10 mouse cellular contexts compared by ENCODE assay signal in the genomic region with DNA sequence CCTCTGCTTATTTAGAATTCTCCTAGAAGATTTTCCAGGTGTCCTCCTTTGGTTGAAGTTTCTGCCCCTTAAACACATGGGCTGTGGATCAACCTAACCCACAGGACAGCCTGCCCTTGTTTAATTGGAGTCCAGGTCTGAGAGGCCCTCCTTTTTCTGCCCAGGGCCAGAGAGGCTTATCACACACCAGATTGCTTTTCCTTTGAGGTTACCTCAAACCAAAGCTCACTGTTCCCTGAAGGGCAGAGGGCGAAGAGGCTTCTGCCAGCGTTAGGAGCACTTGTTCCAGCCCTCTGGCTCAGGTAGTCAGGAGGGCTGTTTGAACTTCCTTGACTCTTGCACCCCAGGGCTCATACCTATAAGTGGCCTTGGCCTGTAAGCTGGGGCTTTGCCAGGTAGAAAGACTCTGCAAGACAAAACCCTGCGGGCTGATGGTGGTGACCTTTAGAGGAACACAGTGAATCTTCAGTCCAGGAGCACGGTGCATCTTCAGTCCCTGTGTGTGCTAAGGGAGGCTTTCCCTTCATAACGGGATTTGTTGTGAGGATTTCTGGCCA.
DNase-seq lines count a peak whose midpoint lies in the region; ATAC-seq lines count a peak whose summit lies in the region.
"Had no signal": no experiment of that assay in that cellular context is flagged by ENCODE, and none has a peak within 500 bp of the region (broad histone marks: within the 10 kb centered on the region; RNA-seq: fewer than 3 reads in every experiment).

No protein-coding gene starts in this region.

- H3K27me3 ChIP-seq in neural tube, embryonic 12.5 days (replicated peaks) = no peaks in the 10 kb centered on the region
- no peaks in the 10 kb centered on the region for H3K27me3 ChIP-seq in forebrain, embryonic 11.5 days (ENCODE audit: control insufficient read depth, insufficient read depth, low read length)
- no peaks in the 10 kb centered on the region for H3K27me3 ChIP-seq in intestine, embryonic 15.5 days (replicated peaks)
- H3K27me3 ChIP-seq: embryonic facial prominence, embryonic 13.5 days had no signal

- DNase-seq in neural tube, embryonic 10.5 days (ENCODE audit: extremely low spot score, low spot score) = no peak
- peak; percentile 60 for DNase-seq in forebrain, embryonic 11.5 days (ENCODE audit: low spot score)
- DNase-seq in thymus, postnatal 14 days = no peak
- no peak for DNase-seq in gastrocnemius, postnatal 25 days
- DNase-seq in frontal cortex, postnatal 36 days (ENCODE audit: low spot score in 2 of 2) = no peak

- H3K4me3 ChIP-seq in neural tube, embryonic 12.5 days = no peak overlapping the region
- no peak overlapping the region for H3K4me3 ChIP-seq in forebrain, embryonic 11.5 days (ENCODE audit: low read depth, low read length)
- no peak overlapping the region for H3K4me3 ChIP-seq in intestine, embryonic 15.5 days (replicated peaks)
- H3K4me3 ChIP-seq: embryonic facial prominence, embryonic 13.5 days; limb, embryonic 12.5 days had no signal

- no peaks in the 10 kb centered on the region for H3K9me3 ChIP-seq in neural tube, embryonic 12.5 days
- H3K9me3 ChIP-seq in forebrain, embryonic 11.5 days (ENCODE audit: control insufficient read depth, low read length) = no peaks in the 10 kb centered on the region; the same call in 1 of the 2 replicates
- H3K9me3 ChIP-seq in intestine, embryonic 15.5 days = no peaks in the 10 kb centered on the region
- H3K9me3 ChIP-seq: embryonic facial prominence, embryonic 13.5 days; limb, embryonic 12.5 days had no signal

- peaks cover 8% of the 10 kb centered on the region; the same call in 1 of the 2 replicates for H3K4me1 ChIP-seq in neural tube, embryonic 12.5 days
- H3K4me1 ChIP-seq in forebrain, embryonic 11.5 days (replicated peaks; ENCODE audit: control insufficient read depth, insufficient read depth, low read length) = peaks cover 6% of the 10 kb centered on the region; the same call in 1 of the 2 replicates
- H3K4me1 ChIP-seq in intestine, embryonic 15.5 days (replicated peaks) = no peaks in the 10 kb centered on the region
- H3K4me1 ChIP-seq: embryonic facial prominence, embryonic 13.5 days; limb, embryonic 12.5 days had no signal

- 49% methylated on average over 5 of the region's 5 CpGs for WGBS in neural tube, embryonic 12.5 days
- WGBS in forebrain, embryonic 11.5 days = 35% methylated on average over 5 of the region's 5 CpGs
- 55% methylated on average over 5 of the region's 5 CpGs for WGBS in intestine, embryonic 15.5 days

- H3K27ac ChIP-seq in neural tube, embryonic 12.5 days = no peak overlapping the region
- H3K27ac ChIP-seq in forebrain, embryonic 11.5 days (ENCODE audit: low read depth, low read length) = peak overlapping the region; percentile 74
- H3K27ac ChIP-seq in intestine, embryonic 15.5 days = no peak overlapping the region
- H3K27ac ChIP-seq: embryonic facial prominence, embryonic 13.5 days; limb, embryonic 12.5 days had no signal

- H3K4me2 ChIP-seq in neural tube, embryonic 12.5 days (replicated peaks) = peak overlapping the region; percentile 43
- H3K4me2 ChIP-seq in forebrain, embryonic 11.5 days (ENCODE audit: low read depth, low read length, severe bottlenecking) = no peak overlapping the region; the same call in 1 of the 2 replicates
- H3K4me2 ChIP-seq in intestine, embryonic 15.5 days (replicated peaks) = no peak overlapping the region
- H3K4me2 ChIP-seq: embryonic facial prominence, embryonic 13.5 days; limb, embryonic 12.5 days had no signal

- H3K36me3 ChIP-seq in neural tube, embryonic 12.5 days = no peaks in the 10 kb centered on the region
- no peaks in the 10 kb centered on the region for H3K36me3 ChIP-seq in forebrain, embryonic 11.5 days (ENCODE audit: control insufficient read depth, insufficient read depth, low read length)
- no peaks in the 10 kb centered on the region for H3K36me3 ChIP-seq in intestine, embryonic 15.5 days
- H3K36me3 ChIP-seq: embryonic facial prominence, embryonic 13.5 days; limb, embryonic 12.5 days had no signal

- no peak overlapping the region for H3K9ac ChIP-seq in neural tube, embryonic 12.5 days
- no peak overlapping the region for H3K9ac ChIP-seq in forebrain, embryonic 11.5 days (ENCODE audit: low read length)
- H3K9ac ChIP-seq in intestine, embryonic 15.5 days = no peak overlapping the region
- H3K9ac ChIP-seq: embryonic facial prominence, embryonic 13.5 days; limb, embryonic 12.5 days had no signal

- peak; percentile 54; the same call in 1 of the 2 replicates for ATAC-seq in neural tube, embryonic 12.5 days (ENCODE audit: low FRiP score, low read depth)
- ATAC-seq in forebrain, embryonic 11.5 days (replicated peaks; ENCODE audit: low FRiP score) = peak; percentile 78
- ATAC-seq in intestine, embryonic 15.5 days = peak; percentile 50
- ATAC-seq: lung, postnatal 0 days had no signal
